Mouse (Mus musculus): ENCODE measurements at regions not wholly inside any gene's neighbourhood (a gene's known extent, or its start where the extent isn't known, plus 50 kb on each side); places are given as distances from the start of the nearest gene placed in this dataset.

DNA sequence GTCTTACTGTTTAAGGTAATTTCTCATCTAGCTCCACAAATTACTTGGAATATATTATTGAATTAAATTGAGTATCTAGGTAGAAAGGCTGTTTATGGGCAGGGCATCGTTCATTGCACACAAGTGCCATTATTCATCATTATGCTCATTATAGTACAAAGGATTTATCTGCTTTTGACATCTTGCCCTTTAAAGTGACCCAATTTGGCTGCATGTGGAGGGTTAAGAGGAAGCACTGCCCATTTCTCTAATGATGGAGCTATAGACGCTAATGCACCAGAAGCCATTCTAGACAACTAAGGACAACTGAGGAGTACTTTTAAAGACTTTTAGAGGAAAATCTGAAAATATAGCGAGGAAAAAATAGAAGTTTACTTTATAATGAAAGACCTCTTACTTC lies 185.0 kb downstream of the Mbip start:
- TF ChIP-seq CTCF (IDR thresholded peaks at IDR 0.05; ENCODE audit: low read depth) (no peak), EP300 (optimal IDR thresholded peaks at IDR 0.05) (no peak)

Measured in stomach, postnatal 0 days (tissue).